Mouse (Mus musculus) adrenal gland, adult 18-20 months (tissue): Measurements from ENCODE around the gene Gm20708. TPM values are rescaled to one million over a fixed set of nuclear protein-coding genes. Genes with fewer than 3 reads are reported as not detected.
A peak's percentile ranks its signal among the peaks of the same experiment; 100 is the strongest.
"Not testable (repeated sequence)": the region's sequence is repeated elsewhere in the genome, so short reads cannot be mapped to it uniquely, and the experiment has no call there.

ENCODE experiments used
- DNase-seq, 2 experiments: peaks; one replicate each; pipeline ENCODE4 v3.0.0; 2021 to 2022; ENCODE audit warnings: low spot score in 2 of 2
- total RNA-seq, 2 experiments: library from RNA; stranded (reverse); gene quantifications; 1 replicate in 1 of 2; 2 replicates in 1 of 2; pipeline ENCODE4 v1.2.3; 2021

Gene Gm20708
- total RNA-seq, 2 experiments from 2014 or later: 0.80 TPM; not detected in 1

DNA sequence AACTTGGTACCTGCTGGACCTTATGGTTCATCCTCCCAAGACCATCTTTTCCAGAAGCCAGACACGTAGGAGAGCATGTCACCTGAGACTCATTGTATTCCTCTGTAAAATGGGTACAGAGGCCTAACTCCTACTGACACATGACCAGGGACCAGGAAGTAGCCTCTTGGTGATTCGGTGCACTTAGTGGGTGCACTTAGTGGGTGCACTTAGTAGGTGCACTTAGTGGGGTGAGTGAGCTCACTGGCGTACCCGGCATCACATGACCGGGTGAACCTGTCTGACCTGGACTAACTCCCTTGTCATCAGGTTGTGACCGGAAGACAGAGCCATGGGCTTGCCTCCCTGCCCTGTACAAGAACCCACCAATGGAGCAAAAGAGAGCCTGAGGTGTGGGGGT lies 2.7 kb upstream of the Gm20708 start:
- no peak for DNase-seq

DNA sequence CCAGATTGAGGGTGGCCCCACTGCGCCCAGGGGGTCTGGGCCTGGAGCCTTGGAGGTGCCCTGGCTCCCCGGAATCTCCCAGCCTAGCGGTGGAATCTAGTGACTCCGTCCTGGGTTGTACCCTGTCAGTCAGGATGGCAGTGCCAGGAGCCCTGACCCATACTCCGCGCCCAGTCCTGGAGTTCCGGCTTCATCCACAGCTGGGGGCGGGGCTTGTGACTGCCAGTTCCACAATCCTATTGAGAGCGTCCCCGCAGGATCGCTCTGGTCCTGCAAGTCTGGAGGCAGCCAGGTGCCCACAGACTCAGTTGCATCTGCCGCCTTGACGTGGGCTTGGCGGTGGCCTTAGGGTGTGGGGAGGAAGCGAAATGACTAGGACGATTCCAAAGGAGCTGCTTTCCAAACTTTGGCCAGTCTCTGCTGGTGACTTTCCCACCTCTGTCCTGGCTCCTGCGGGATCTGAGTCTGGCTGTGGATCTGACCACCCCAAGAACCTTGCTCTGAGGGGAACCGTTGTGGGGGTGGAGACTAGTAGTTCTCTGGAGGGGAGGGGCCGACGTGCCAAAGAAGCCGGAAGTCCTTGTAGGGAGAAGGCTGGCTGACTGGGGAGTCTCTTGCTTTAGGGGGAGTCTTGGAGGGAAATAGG lies 1.1 kb downstream of the Gm20708 start:
- peak; percentile 86 for DNase-seq

DNA sequence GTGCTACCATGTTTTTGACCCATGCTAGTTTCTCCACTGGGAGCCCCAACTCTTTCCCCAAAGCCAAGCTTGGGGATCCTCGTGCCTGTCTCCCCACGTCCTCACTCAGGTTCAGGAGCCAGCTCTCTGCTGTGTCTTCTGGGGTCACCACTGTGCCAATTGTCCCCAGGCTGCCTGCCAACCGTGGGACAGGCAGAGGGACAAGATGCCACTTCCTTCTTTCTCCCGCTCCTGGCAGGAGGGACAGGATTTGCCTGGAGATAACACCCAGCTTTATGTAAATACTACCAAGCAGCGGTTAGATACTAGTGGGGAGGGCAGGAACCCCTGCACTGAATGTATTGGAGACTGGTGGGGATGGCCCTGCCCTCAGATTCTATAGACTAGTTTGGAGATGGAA lies 4.4 kb downstream of the Gm20708 start:
- no peak for DNase-seq

DNA sequence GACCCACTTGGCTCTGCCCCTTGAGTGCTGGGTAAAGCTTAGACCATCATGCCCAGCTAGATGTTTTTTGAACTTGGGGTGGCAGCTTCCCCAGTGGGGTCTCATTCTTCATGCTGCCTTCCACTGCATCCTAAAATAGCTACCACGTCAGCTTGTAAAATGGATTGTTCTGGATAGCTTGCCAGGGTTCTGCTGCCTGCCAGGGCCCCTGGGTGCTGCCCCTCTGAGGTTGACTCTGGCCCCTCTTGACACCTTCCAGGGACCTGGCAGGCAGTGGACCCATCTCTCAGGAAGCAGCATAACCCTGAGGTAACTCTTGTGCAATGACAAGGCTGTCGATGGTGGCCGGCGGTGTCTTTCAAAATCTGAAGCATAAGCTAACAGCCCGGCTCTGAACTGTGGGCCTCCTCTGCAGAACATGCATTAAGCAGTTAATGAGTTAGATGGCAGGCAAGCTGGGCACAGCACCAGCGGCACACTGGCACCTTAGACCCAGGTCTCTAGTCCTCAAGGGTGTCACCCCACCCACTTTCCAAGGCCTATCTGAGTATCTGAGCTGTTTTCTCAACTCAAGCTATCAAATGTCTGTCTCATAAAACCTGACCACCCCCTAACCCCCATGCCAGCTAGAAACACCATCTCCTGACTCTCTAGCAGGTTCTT lies 5.4 kb downstream of the Gm20708 start:
- DNase-seq: no peak

DNA sequence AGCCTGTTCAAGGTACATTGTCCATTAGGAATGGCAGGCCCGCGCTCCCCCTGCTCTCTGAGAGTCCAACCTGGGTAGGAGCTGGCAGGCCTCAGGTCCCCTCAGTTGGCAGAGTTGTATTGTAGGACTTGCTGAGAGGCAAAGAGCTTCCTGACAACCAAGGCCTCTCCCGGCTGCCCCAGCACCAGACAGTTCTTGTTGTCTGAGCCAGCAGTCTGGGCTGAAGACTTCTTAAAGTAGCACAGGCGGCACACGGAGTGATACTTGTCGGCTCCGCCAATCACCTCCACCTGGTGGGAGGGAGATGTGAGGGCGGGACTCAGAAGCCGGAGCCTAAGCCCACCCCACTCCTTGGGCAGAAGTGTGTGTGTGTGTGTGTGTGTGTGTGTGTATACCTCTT lies 6.4 kb downstream of the Gm20708 start:
- DNase-seq: not testable (repeated sequence)

DNA sequence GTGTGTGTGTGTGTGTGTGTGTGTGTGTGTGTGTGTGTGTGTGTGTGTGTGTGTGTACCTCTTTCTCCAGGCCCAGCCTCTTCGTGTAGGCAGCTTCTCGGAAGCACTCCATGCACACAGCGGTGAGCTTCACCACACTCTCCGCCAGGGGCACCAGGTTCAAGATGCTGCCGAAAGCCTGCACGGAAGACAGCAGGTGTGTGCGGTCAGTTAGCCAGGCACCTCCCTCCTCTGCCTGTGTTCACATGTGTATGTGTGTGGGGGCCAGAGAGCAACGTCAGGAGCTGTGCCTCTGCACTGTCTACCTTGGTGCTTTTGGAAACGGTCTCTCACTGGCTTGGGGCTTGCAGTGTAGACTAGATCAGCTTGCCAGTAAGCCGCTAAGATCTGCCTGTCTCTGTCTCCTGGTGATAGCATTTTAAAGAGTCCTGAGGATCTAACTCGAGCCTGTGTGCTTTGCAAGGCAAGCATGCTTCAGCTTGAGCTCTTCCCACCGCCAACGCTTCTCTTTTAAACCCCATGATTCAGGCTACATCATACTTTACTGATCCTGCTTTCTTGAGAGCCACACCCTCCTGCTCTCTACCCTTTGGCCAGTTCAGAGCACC lies 7.0 kb downstream of the Gm20708 start:
- no peak for DNase-seq

DNA sequence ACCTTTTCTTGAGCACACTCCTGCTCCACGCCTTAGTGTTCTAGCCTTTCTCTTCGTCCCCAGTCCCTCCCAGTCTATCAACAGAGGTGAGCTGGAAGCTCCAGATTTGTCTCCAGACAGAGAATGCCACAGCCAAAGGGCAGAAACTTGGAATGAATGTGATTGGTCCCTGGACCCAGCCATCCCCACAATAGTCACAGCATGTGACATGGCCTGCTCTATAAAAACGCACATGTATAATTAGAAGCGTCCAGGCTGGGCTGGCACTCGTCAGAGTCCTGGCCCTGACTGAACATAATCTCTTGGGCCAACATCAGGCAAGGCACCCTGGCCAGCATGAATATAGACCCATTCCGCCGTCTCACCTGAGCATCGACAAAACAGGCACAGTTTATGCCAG lies 9.6 kb downstream of the Gm20708 start:
- no peak for DNase-seq

DNA sequence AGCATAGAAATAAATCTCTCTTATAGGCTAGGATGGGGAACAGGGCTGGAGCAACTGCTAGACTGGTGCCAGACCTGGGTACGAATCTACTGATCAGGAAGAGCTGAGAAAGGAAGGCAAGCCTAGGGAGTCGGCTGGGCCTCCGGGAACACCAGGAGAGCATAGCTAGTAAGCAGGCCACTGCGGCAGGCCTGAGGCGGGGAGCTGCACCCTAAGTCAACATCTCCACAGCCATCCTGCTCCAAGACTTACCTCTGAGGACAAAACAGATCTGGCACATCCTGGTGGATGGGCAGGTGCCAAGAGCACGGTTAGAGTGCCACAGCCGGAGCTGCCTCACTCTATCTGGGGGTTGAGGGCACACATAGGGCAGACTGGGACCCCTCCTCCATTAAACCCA lies 10.7 kb downstream of the Gm20708 start:
- DNase-seq: no peak

DNA sequence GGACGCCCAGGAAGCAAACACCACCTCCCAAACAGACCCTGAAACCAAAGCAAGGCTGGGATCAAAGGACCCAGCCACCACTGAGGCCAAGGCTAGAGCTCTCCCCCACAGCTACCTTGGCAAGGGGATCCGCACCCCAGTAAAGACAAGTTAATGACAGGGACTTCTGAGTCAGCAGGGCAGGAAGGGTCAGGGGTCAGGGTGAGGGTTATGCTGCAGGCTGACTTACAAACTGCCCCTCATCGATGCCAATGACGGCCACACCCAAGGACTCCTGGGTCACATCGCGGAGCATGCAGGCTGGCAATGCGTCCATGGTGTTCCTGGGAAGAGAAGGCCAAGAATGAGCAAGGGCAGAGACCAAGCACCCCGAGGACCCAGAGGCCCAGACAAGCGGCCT lies 12.4 kb downstream of the Gm20708 start:
- no peak for DNase-seq

DNA sequence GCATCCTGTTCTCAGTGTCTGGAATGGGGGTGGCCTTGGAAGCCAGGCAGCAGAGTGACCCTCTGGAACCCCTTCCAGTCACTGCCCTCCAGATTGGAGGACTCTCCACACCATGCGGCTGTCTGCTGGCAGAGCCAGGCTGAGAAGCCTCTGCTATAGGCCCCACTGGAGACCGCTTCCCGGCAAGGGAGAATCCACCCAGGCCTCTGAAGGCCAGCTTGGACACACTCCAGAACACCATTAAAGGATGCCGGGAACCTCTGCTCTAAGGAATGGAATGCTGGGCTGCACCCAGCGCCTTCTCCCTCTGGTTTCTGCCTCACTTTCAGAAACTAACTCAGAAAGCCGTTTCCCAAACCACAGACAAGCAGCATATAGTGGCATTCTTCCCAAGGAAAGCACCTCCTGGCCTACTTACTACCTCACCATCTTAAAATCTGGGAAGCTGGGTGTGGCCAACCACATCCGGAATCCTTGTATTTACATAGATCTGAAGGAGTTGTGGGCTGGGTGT lies 13.3 kb downstream of the Gm20708 start:
- DNase-seq: no peak

DNA sequence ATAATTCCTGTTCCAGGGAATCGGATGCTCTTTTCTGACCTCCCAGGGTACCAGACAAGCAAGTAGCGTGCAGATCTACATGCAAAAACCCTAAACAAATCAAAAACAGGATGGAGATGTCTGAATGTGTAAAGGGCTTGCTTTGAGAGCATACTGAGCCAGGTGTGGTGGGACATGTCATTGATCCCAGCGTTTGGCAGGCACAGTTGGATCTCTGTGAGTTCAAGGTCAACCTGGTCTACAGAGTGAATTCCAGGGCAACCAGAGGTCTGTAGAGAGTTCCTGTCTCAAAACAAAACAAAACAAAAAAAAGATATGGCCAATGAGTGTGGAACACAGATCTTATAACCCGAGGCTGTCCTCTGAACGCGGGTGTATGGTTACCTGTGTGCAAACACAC lies 13.9 kb downstream of the Gm20708 start:
- no peak for DNase-seq

DNA sequence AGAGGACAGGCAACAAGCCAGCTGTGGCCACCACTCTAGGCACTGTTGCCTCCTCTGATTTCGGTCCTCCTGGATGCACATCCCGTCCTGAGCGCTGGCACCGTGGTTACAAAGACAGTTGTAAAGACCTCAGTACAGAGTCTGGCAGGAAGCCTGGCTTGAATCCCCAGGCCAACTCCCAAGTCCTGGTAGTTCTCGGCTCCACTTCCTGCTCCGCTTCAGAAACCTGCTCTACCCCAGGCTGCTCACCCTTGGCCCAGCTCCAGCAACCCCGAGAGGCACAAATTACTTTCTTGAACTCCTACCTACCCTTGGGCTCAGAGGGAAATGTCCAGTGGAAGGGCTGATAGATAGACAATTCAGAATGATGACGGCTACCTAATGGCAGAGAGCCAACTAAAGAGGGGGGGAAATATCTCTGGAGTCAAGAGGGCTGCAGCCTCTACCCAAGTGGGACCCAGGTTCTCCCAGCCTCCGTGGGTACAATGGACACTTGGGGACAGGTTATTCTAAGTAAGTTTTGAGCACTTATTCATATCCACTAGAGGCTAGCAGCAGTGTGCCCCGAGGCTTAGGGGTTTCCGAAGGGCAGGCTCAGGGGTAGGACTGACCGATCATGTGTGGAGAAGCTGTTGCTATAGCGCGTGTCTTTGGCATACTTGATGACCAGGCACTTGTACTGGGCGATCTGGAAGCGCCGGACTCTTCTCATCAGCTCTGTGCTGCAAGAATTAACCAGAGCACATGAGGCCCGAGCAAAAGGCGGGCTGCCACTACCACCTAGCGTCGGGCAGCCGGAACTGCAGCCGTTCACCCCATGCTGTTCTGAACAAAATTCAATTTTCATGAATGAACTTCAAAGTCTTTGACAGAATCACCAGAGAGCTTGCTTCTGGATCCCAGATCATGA lies 14.8 kb downstream of the Gm20708 start:
- peak; percentile 77 to 78 for DNase-seq

DNA sequence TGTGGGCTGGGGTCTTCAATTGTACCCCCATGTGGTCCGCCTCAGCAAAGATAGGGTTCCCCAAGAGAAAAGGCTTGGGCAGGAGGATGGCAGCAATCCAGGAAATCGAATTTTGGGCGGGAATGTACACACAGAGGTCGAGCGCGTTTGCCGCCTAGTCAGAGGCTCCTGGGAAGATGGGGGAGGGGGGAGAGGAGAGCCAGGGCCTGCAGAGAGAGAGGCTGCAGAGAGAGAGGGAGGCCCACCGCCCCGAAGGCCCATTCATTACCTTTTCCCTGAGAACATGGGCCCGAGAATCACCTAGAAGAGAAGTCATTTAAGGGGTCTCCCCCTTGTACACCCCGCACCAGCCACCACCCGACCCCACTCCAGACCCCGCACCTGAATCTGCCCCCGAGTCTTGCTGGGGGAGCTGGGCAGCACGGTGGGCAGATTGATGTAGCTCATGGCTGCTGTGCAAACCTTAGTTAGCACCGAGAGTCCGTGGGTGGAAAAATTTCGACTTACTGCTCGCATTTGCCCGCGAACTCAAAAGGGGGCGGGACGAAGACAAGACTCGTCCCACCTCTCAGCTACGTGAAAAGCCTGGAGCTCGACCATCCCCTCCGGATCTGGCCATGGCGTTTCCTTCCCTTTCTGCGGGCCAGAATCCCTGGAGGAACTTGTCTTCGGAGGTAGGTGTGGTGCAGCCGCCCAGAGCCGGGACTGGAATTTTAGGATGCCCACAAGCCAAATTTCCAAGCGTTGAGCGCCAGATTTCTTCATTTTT lies 16.0 kb downstream of the Gm20708 start, which contains the start of the genes Afmid and Tk1:
Afmid (plus strand) TSS at position 592 of the 769 bp plus-strand sequence.
Tk1 (minus strand) TSS at position 760 of the 769 bp plus-strand sequence.
- peak; percentile 44 to 50 for DNase-seq

DNA sequence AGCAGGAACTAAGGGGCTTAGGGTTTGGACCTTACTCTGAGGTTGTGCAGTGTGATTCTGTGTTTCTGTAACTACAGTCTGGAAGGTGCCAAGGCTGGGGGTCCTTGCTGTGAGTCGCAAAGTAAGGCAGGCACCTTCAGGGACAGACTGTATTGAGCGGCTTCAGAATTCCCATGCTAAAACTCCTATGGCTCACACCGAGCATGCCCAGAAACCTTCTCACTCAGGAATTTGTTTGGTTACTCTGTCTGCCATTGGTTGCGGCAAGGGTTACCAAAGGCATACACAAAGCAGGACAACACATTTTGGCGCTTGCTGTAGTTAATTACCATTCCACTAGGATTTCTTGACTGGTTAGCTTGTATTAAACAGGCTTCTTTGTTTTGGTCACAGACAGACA lies 16.7 kb downstream of the Gm20708 start:
- no peak for DNase-seq

DNA sequence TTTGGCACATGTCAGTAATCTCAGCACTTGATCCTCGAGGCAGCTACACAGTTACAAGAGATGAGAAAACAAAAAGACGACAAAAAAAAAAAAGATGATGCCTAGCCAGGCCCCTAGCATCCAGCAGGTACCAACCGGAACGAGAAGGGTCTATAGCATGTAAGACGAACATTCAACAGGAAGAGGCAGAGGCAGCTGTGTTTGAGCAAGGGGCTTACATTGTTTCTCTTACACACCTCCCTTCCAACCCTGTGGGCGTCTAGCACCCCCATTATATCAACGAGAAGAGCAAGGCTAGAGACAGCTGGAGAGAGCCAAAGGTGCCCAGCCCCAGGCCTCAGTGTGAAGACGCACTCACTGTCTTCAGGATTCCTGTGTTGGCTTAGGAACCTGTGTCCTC lies 17.4 kb downstream of the Gm20708 start:
- DNase-seq: no peak

DNA sequence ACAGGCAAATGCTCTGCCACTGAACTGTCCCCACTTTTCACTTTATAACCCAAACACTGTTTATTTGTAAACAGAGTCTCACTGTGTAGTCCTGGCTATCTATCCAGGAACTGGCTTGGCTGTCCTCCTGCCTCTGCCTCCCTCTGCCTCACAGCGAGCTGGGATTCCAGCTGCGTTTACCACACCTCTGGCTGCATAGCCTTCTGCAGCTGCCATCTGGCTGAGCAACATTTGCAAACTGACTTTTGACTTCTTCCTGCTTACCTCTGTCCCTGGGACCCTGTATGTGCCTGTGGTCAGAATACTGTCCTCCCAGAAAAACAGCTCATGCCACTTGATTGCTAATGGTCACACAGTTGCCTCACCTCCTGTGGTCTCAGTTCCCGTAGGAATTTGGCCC lies 17.9 kb downstream of the Gm20708 start:
- DNase-seq: no peak

DNA sequence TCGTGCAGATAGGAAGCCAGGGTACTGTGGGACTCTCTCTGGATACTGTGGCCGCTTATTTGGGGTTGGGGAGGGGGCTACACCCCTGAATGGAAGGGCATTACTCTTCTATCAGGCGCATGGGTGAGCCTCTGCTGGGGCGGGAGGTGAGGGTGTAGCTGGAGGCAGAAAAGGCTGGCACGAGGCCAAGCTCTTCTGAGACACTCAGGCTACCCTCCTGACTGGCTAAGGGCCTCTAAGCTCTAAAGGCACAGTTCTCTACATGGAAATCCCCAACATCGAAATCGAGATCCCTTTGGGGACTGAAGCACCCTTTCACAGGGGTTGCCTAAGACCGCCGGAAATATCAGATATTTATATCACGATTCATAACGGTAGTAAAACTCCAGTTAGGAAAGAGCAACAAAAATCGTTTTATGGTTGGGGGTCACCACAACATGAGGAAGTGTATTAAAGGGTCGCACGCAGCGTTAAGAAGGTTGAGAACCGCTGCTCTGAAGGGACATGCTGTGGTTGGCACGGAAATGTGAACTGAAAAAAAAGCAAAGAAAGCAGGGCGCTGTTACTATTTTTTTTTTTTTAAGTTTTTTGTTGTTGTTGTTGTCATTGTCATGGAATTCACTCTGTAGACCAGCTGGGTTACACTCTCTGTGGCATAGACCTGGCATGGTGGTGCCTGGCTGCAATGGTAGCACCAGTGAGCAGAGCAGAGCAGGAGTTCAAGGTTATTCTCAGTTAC lies 18.9 kb downstream of the Gm20708 start:
- DNase-seq: no peak

DNA sequence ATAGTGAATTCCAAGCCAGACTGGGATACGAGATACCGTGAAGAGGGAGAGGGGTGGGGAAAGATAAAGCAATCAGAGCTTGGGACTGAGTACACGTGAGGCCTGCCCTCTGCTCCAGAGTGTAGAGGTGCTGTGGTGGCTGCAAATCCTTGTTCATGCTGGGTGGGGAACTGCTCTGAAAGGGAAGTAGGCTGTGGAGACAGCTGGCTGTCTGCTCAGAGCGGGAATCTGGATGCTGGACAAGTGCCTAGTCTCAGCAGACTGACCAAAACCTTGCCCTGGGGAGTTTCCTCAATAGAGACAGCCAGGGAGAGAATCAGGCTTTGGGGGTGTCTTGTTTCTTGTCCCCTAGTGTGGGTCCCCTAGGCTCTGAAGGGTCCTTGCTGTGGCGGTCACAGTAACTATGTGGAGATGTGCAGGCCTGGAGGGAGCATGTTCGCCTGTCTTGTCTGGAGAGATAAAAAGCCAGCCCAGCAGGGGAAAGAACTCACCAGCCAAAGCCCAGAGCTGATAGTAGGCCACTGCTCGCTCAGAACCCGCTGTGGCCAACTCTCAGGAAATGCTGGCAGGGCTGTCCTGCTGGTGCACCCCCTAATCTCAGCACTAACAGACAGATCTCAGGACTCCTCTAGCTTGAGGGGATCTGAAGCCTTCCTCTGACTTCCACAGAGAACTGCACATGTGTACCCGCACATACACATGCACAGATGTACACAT lies 19.6 kb downstream of the Gm20708 start:
- DNase-seq: no peak

DNA sequence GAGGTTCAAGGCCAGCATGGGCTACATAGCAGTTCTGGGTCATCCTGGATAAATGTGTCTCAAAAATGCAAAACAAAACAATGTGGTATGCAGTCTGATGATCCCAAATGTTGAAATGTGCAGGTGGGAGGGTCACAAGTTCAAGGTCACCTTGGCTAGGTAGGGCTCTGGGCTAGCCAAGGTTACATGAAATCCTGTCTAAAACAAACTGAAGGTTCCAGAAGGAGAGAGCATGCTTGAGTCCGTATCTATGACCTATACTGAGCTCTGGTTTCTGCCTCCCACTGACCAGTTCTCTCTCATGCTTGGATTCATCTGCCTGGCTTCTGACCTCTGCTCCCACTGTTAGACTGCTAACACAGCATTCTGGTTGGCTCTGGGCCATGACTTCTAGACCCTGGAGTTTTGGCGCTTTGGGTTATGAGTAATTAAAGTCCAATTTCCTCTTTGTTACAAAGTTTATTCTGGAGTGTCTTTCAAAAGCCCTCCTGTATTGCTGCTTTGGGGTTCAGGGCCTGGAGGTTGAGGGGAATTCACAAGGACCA lies 20.3 kb downstream of the Gm20708 start:
- DNase-seq: no peak
